Mouse (Mus musculus) spleen, adult 2 months (tissue): ENCODE results near the gene Tmed9.

Source experiments
- CTCF ChIP-seq: fragments of 200-500 bp; IDR thresholded peaks from 2 replicates; pipeline ENCODE4 v1.5.1; 2011; ENCODE audit warnings: mild to moderate bottlenecking, inconsistent platforms; ENCODE audit not compliant: insufficient read depth, insufficient read length, insufficient replicate concordance; ENCODE audit errors: extremely low read depth
- POLR2A ChIP-seq: fragments of 200-500 bp; IDR thresholded peaks from 2 replicates; pipeline ENCODE4 v1.6.1; 2011; ENCODE audit warnings: low read depth, low read length, inconsistent platforms

- TF ChIP-seq CTCF (no peak), POLR2A (no peak)
Observed at GRCm38 (mm10) chr13:55635146-55635571, 61.6 kb downstream of the Tmed9 start.
